Mouse (Mus musculus) left cerebral cortex, postnatal 14 days (tissue): ENCODE measurements around the gene Trub2. TPM values are rescaled to one million over a fixed set of nuclear protein-coding genes. Genes with fewer than 3 reads are reported as not detected.

Source experiments
- DNase-seq, 2 experiments: peaks; one replicate each; pipeline ENCODE4 v3.0.0; 2021 to 2022; ENCODE audit warnings: low spot score in 2 of 2, mixed read lengths in 1 of 2
- intact Hi-C: fragments of 180-260 bp; cut with DNase I; formaldehyde crosslinking; loops from one replicate; pipeline ENCODE4 v1.15.1; 2025
- total RNA-seq, 2 experiments: library from RNA; stranded (reverse); gene quantifications; 2 replicates each; pipeline ENCODE4 v1.2.3; 2021

Trub2 gene
- total RNA-seq, 2 experiments from 2014 or later = 47.9 to 51.2 TPM

DNA sequence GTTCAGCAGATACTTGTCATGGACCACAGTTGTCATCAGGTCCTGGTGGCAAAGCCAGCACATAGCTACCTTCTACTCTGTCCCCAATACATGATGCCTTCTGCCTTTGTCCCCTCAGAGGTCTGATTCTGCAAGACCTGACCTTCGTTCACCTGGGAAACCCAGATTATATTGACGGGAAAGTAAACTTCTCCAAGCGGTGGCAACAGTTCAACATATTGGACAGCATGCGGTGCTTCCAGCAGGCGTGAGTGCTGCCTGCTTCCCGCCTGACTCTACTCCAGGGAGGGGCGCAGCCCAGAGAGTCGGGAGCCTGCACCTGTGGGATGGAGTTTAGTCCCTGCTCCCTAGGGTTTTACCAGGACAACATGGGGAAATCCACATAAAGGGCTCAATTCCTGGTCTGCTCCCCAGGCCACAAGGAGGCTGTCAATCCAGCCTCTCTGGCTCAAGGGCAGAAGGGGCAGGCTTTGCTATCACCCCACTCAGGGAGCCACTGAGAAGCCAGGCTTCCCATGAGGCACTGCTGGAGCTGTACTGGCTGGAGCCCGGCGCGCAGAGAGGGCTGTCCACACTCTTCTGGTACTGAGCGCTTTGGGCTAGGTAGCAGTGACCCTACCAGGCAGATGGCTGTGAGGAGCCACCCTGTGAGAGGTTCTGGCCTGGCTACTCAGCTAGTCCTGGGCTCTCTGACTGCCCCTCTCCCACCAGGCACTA is 50.9 kb downstream of the Trub2 start:
- intact Hi-C loops = no loop called here
- no peak for DNase-seq

DNA sequence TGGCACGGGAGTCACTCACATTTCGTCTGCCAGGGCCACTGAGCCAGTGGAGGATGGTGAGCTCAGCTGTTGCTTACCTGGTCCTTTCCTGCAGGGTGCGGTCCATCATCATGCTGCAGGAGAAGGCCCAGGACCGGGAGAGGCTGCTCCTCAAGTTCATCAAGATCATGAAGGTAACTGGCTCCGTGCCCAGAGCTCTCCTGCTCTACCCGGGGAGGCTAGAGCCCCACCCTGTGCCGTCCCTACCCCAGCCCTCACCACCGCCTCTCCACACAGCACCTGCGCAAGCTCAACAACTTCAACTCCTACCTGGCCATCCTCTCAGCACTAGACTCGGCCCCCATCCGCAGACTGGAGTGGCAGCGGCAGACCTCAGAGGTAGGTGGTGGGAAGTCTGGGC is 52.6 kb downstream of the Trub2 start:
- DNase-seq = no peak
- intact Hi-C loops = no loop called here

DNA sequence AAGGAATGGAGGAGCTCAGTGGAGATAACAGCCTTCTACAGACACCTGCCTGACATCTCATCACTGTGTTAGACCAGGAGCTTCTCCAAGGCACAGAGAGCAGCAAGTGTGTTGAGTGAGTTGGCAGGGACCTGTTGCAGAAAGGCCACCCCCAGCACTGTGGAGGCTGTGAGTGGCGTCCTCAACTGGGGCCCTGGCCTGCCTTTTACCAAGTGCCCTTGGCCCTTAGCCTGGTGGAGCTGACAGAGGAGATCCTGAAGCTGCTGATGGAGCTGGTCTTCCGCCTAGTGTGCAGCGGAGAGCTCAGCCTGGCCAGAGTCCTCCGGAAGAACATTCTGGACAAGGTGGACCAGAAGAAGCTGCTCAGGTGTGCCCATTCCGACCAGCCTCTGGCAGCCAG is 55.0 kb downstream of the Trub2 start:
- intact Hi-C loops = no loop called here
- DNase-seq = no peak

DNA sequence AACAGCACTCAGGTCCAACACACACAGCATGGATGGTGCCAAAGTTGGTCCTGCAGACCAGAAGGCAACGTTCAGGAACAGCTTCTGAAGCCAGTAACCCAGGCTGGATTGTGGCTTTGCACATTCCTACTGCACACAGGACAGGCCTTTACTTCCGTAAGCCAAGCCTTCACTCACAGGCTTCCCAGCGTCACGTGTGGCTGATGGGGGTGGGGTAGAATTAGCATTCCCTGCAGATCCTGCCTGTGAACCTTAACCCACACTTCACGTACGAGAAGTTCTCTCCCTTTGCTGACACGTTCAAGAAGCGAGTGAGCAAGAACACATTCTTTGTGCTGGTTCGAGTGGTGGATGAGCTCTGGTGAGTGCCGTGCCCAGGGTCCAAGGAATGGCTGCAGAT is 55.7 kb downstream of the Trub2 start:
- intact Hi-C loops = no loop called here

DNA sequence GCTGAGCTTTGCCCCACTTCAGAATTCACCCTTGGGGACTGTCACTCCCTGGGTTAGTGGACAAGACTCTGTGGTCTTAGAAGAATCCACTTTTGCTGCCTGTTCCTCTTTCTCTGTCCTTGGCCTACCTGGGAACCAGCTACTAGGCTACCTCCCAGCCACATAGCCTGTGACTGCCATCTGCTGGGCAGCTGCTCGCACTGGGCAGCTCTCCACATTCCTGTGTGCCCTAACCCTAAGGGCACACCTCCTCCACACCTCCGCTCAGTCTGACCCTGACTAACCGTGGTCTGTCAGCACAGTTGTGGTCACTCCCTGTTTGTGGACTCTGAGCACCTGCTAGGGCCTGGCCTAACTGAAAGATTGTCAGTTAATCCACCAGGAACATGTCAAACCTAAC is 56.8 kb downstream of the Trub2 start:
- DNase-seq = peak in 1 of 2 experiments; percentile 26
- intact Hi-C loops = no loop called here

More for the DNA sequence above, 55.7 kb downstream of the Trub2 start:
- no peak for DNase-seq

DNA sequence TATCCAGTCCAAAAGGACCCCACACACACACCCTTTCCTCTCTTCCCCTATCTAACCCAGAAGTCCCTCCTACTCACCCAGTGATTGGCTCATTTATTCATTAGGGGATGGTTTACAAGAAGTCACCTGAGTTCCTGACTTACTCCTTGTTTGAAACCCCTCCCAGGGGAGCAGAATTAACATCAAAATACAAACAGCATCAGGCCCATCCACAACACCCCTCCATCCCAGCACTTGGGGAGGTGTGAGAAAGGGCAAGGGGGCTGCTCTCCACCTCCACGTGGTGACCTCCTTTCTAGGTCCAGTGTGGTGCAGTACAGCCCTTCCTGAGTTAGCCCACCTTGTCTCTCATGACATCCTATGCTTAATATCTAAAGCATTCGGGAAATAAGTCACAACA is 58.8 kb downstream of the Trub2 start:
- no peak for DNase-seq

DNA sequence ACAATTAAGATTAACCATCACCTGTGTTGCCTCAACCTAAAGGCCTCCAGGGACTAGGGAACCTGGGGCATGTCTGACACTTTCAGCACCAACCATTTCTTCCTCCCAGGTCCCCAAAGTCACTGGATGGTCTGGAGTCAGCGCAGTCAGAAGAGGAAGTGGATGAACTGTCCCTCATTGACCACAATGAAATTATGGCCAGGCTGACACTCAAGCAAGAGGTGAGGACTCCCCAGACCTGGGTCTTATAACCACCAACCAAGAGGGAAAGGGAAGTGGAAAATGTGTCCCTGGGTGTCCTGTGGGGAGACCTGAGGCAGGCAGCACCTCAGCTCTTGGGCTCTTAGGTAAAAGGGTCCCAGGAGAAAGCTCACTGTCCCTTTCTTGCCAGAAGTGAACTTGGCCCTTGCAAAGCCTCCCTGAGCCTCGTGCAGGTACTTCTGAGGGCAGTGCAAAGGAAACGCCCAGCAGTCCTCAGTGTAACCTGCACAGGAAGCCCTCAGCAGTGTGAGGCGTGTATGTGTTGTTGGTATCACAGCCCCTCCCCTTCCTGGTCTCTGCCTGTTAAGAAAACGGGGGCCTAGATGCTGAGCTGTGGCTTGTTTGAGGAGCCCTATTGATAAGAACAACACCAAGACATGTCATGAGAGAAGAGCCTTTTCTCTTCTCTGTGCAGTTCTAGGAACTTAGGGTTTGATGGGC is 63.5 kb downstream of the Trub2 start:
- DNase-seq = no peak
- intact Hi-C loops = no loop called here

More for the DNA sequence above, 58.8 kb downstream of the Trub2 start:
- intact Hi-C loops = no loop called here

DNA sequence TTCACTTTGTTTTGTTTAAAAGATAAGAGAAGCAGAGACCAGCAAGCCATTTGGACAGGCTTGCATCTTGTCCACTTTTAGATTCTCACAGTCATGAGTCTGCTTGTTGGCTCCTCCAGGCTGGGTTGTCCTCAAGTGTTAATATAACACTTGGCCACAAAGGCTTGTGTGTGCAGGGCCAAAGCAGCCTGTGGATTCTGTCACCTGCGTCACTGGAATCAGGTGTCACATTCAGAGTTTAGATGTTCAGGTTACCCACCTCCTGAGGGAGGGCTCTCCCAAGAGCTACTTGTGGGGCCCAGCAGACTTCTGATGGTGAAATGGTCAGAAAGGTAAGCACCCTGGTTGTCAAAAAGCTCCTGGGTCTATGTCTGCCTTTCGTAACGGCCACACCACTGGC is 65.2 kb downstream of the Trub2 start:
- no peak for DNase-seq
- intact Hi-C loops = no loop called here

DNA sequence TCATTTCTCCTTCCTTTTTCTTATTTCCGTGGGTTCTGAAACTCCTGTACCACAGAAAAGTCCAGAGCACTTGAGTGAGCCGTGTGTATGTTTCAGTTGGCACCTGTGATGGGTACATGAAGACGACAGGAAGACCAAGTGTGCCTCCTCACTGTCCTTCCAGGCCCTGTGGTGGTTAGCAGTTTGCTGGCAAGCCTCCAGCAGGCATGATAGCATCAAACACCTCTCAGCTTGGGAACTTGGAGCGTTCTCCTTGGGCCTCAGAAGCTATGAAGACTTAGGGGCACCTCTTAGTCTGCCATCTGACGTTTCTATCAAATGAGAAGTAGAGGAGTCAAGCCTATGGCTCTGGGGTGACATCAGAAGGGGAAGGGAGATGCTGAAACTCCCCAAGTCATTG is 69.7 kb downstream of the Trub2 start:
- no peak for DNase-seq
- intact Hi-C loops = no loop called here

DNA sequence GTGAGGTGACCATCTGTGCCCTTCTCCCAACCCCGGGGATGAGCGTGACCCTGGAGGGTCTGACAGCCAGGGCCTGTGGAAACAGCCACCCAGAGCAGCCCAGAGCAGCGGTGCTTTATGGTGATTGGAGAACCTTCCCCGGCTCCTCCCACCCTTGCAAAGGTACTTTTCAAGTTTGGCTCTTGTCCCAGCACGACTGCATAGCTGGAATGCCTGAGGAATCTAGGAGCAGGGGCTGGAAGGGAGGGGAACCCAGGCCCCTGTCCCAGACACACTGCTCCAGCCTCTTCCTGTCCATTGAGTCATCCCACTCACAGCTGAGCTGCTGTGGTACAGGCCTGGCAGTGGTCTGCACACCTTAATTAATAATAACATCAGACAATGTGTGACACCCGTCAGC is 71.6 kb downstream of the Trub2 start:
- intact Hi-C loops = no loop called here
- peak; percentile 32 to 61 for DNase-seq

DNA sequence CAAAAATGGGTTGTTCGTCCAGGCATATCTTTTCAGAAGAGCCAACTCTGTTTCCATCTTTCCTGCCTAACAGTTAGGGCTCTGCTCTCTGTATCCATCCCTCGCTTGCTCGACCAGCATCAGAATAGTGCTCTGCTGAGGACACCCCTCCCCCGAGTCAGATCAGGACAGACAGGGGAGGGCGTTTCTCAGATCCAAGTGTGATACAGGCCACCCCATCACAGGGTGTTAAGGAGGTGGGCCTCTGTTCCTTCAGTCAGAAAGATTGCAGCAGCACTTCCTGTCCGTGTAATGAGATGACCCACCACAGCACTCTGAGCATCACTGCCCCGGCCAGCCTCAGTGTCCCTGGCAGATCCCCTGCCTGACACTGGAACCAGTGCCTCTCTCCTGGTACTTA is 72.2 kb downstream of the Trub2 start:
- intact Hi-C loops = no loop called here
- DNase-seq = no peak

DNA sequence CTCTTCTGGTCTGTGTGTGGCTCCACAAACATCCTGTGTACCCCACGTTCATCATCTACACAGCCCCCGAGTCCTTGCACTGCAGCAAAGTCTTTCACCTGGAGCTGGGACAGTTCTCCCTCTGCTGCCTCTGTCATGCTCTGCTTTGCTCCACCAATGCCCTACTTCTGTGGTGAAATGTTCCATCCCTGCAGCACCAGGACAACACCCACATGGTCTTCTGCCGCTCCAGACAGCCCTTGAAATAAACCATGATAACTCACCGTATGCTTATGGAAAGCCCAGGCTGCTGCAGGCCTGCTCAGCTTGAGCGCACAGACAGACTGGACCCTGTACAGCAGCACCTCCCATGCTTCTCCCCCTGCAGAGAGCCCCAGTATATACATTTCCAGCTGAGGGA is 74.2 kb downstream of the Trub2 start:
- intact Hi-C loops = no loop called here
- peak; percentile 34 to 53 for DNase-seq

DNA sequence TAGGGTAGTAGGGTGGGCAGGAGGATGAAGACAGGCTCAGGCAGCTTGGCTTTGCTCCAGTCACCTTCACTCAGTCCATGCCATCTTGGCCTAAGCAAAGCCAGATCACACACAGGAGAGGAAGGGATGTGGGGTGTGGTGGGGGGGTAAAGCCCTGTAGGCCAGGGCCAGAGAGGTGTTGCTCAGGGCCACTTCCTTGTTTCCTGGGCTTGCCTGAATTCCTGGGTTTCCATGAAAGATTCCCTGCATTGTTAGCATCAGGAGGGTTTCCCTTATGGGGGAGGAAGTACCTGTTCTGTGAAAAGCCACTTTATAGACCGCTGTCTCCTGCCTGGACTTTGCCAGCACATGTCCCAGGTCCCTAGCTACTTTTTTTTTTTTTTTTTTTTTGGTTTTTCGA is 74.8 kb downstream of the Trub2 start:
- intact Hi-C loops = no loop called here
- DNase-seq = no peak

DNA sequence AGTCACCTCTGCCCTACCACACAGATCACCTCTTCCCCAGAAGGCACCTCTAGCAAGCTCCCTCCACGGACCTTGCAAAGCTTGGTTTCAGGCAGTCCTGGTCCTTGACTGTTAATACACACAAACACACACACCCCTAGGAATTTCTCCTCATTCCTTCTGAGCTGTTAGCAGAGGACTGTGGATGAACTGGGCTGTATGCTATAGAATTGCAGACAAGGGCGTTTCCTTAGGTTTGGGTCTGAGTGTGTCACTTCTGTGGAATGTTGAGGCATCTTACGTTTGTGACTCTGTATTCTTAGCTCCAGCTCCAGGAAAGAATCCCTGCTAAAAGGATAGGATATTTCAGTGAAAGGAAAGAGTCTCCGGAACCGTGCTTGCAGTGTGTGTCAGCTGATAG is 76.4 kb downstream of the Trub2 start:
- intact Hi-C loops = no loop called here
- DNase-seq = no peak

Other genes starting within 250 kb of the Trub2 start
- 100 to 1,000 TPM; 118 to 124 TPM for gene Rapgef1, start 168.8 kb downstream of the Trub2 start, total RNA-seq
- gene Gm13420, start 36.8 kb downstream of the Trub2 start, total RNA-seq = 1 to 10 TPM; 2.3 TPM
- gene Gm13547, start 29.2 kb downstream of the Trub2 start, total RNA-seq = not detected
- gene Coq4, start 1.0 kb downstream of the Trub2 start, total RNA-seq = 10 to 100 TPM; 35.6 to 37.5 TPM
- 10 to 100 TPM; 93.4 to 96.7 TPM for gene Slc27a4, start 14.1 kb upstream of the Trub2 start, total RNA-seq
- gene Urm1, start 31.6 kb upstream of the Trub2 start, total RNA-seq = 10 to 100 TPM; 57.3 to 60.2 TPM
- 1 to 10 TPM; 5.2 to 7.2 TPM for gene Cercam, start 80.7 kb upstream of the Trub2 start, total RNA-seq
- 10 to 100 TPM; 92.6 to 95.3 TPM for gene Odf2, start 100.7 kb upstream of the Trub2 start, total RNA-seq
- 10 to 100 TPM; 35.9 to 37.4 TPM for gene Gle1, start 146.9 kb upstream of the Trub2 start, total RNA-seq
- gene Sptan1, start 177.1 kb upstream of the Trub2 start, total RNA-seq = 1,000 to 10,000 TPM in 1 of 2 experiments, 100 to 1,000 TPM in 1; 952 to 1,021 TPM